Mouse (Mus musculus) right cerebral cortex, adult 2 months (tissue): Measurements from ENCODE around the gene Gm3542.
"Not testable (repeated sequence)": the region's sequence is repeated elsewhere in the genome, so short reads cannot be mapped to it uniquely, and the experiment has no call there.

Experiments used
- DNase-seq, 2 experiments: peaks; one replicate each; pipeline ENCODE4 v3.0.0; 2021 to 2022; ENCODE audit warnings: low spot score in 2 of 2

The Gm3542 gene

GRCm38 (mm10) chr14:5334828-5335227 is at the start of gene Gm3542:
Gm3542 (minus strand) TSS chr14:5334928.
- not testable (repeated sequence) for DNase-seq
